Comparison of ENCODE assay signal across 7 mouse cellular contexts in genomic region chr2:33888100-33888385, GRCm38 (mm10). TPM values are rescaled to one million over a fixed set of nuclear protein-coding genes. Genes with fewer than 3 reads are reported as not detected.
A peak's percentile ranks its signal among the peaks of the same experiment; 100 is the strongest.
DNase-seq lines count a peak whose midpoint lies in the region; ATAC-seq and TF ChIP-seq lines count a peak whose summit lies in the region.

No protein-coding gene starts in this region.

- no peaks in the 10 kb centered on the region for H3K27me3 ChIP-seq in liver, embryonic 11.5 days (replicated peaks; ENCODE audit: control insufficient read depth, insufficient read depth, low read length)
- no peaks in the 10 kb centered on the region for H3K27me3 ChIP-seq in forebrain, embryonic 10.5 days (ENCODE audit: poor library complexity, severe bottlenecking)
- no peaks in the 10 kb centered on the region for H3K27me3 ChIP-seq in limb, embryonic 11.5 days (ENCODE audit: control insufficient read depth, insufficient read depth, low read length)

- H3K4me1 ChIP-seq in liver, embryonic 11.5 days (replicated peaks; ENCODE audit: control insufficient read depth, insufficient read depth, low read length) = peaks cover 28% of the 10 kb centered on the region
- H3K4me1 ChIP-seq in forebrain, embryonic 10.5 days = peaks cover 35% of the 10 kb centered on the region
- peaks cover 14% of the 10 kb centered on the region for H3K4me1 ChIP-seq in limb, embryonic 11.5 days (ENCODE audit: control insufficient read depth, insufficient read depth, low read length)
- H3K4me1 ChIP-seq in olfactory bulb, adult 2 months (ENCODE audit: control insufficient read depth, insufficient read depth, low read length) = peaks cover 16% of the 10 kb centered on the region

- no peak for ATAC-seq in liver, embryonic 11.5 days (replicated peaks; ENCODE audit: low FRiP score)
- ATAC-seq in limb, embryonic 11.5 days (ENCODE audit: insufficient number of reproducible peaks, low FRiP score, low TSS enrichment, low read depth) = no peak; the same call in 1 of the 2 replicates
- no peak for ATAC-seq in activated CD4-positive, CD25-positive, alpha-beta regulatory T cell, adult 4 months

- no peaks in the 10 kb centered on the region for H3K9me3 ChIP-seq in liver, embryonic 11.5 days (ENCODE audit: control insufficient read depth, low read length)
- H3K9me3 ChIP-seq in forebrain, embryonic 10.5 days = no peaks in the 10 kb centered on the region
- H3K9me3 ChIP-seq in limb, embryonic 11.5 days (ENCODE audit: control insufficient read depth, low read length) = no peaks in the 10 kb centered on the region

- H3K9ac ChIP-seq in liver, embryonic 11.5 days (ENCODE audit: low read depth, low read length) = peak overlapping the region; percentile 96; the same call in 1 of the 2 replicates
- no peak overlapping the region; the same call in 1 of the 2 replicates for H3K9ac ChIP-seq in limb, embryonic 11.5 days (ENCODE audit: low read length)

- H3K27ac ChIP-seq in liver, embryonic 11.5 days (ENCODE audit: low read depth, low read length) = peak overlapping the region; percentile 91; the same call in 1 of the 2 replicates
- peak overlapping the region; percentile 98 for H3K27ac ChIP-seq in forebrain, embryonic 10.5 days
- no peak overlapping the region; the same call in 1 of the 2 replicates for H3K27ac ChIP-seq in limb, embryonic 11.5 days (replicated peaks; ENCODE audit: low read depth, low read length)
- H3K27ac ChIP-seq in olfactory bulb, adult 2 months (ENCODE audit: insufficient read depth, low read depth, low read length) = peak overlapping the region; percentile 70

- no peak for TF ChIP-seq CTCF in olfactory bulb, adult 2 months (IDR thresholded peaks at IDR 0.05; ENCODE audit: insufficient read depth, low read depth, low read length)

- DNase-seq in liver, embryonic 11.5 days (ENCODE audit: low spot score) = no peak
- DNase-seq in liver = no peak
- no peak for DNase-seq in forebrain, embryonic 10.5 days (ENCODE audit: extremely low spot score, low spot score)
- DNase-seq in limb, embryonic 11.5 days (ENCODE audit: low spot score) = no peak
- no peak for DNase-seq in thymus, postnatal 10 days (ENCODE audit: low spot score in 2 of 2)

- TF ChIP-seq POLR2A in olfactory bulb, adult 2 months (IDR thresholded peaks at IDR 0.05; ENCODE audit: insufficient read depth, low read depth, low read length) = no peak

- 68% methylated on average over 6 of the region's 6 CpGs for WGBS in liver, embryonic 11.5 days
- 65% methylated on average over 6 of the region's 6 CpGs for WGBS in forebrain, embryonic 10.5 days
- 47% methylated on average over 6 of the region's 6 CpGs for WGBS in limb, embryonic 11.5 days
- WGBS in olfactory bulb, adult 2 months = 42% methylated on average over 6 of the region's 6 CpGs

- H3K4me3 ChIP-seq in liver, embryonic 11.5 days (ENCODE audit: low read depth, low read length) = peak overlapping the region; percentile 87; the same call in 1 of the 2 replicates
- peak overlapping the region; percentile 90 for H3K4me3 ChIP-seq in forebrain, embryonic 10.5 days
- H3K4me3 ChIP-seq in limb, embryonic 11.5 days (ENCODE audit: low read depth, low read length) = peak overlapping the region; percentile 64
- peak overlapping the region; percentile 91; the same call in 1 of the 2 replicates for H3K4me3 ChIP-seq in olfactory bulb, adult 2 months (ENCODE audit: insufficient read depth, low read depth, low read length)

- H3K36me3 ChIP-seq in liver, embryonic 11.5 days (ENCODE audit: control insufficient read depth, insufficient read depth, low read length) = no peaks in the 10 kb centered on the region
- no peaks in the 10 kb centered on the region for H3K36me3 ChIP-seq in forebrain, embryonic 10.5 days (replicated peaks)
- no peaks in the 10 kb centered on the region for H3K36me3 ChIP-seq in limb, embryonic 11.5 days (ENCODE audit: control insufficient read depth, insufficient read depth, low read length)

- peak overlapping the region; percentile 98 for H3K4me2 ChIP-seq in liver, embryonic 11.5 days
- peak overlapping the region; percentile 93 for H3K4me2 ChIP-seq in limb, embryonic 11.5 days (ENCODE audit: low read depth, severe bottlenecking)

RNA-seq across cellular contexts. Expression of gene Mvb12b, which starts 0.3 kb away (rescaled TPM):
- polyA plus RNA-seq in liver, embryonic 11.5 days (2014; fragmentation: Nextera tagmentation; extraction: Ambion mirVana) = 17.7 and 18.3 TPM in 2 replicates
- 15.7 and 15.8 TPM in 2 replicates for polyA plus RNA-seq in forebrain, embryonic 10.5 days (2016; fragmentation: Nextera tagmentation; extraction: Ambion mirVana)
- 16.9 and 18.5 TPM in 2 replicates for polyA plus RNA-seq in limb, embryonic 11.5 days (2014; fragmentation: Nextera tagmentation; extraction: Ambion mirVana)
- polyA plus RNA-seq in olfactory bulb, adult 2 months (2012; ENCODE audit: insufficient read depth, insufficient read length, low replicate concordance, missing spikeins) = not detected in 2 replicates
- 1 to 10 TPM; 1.4 to 2.3 TPM for polyA plus RNA-seq in activated CD4-positive, CD25-positive, alpha-beta regulatory T cell, adult 4 months (2017; shearing (Covaris generic))
